Mouse (Mus musculus) left cerebral cortex, postnatal 36 days (tissue): ENCODE data around the gene Aak1. TPM values are rescaled to one million over a fixed set of nuclear protein-coding genes. Genes with fewer than 3 reads are reported as not detected.

Source experiments
- DNase-seq, 2 experiments: peaks; one replicate each; pipeline ENCODE4 v3.0.0; 2021 to 2022; ENCODE audit warnings: low spot score in 2 of 2, mixed read lengths in 1 of 2
- intact Hi-C: fragments of 180-260 bp; cut with DNase I; formaldehyde crosslinking; loops from one replicate; pipeline ENCODE4 v1.15.1; 2025
- total RNA-seq, 2 experiments: library from RNA; stranded (reverse); gene quantifications; 2 replicates each; pipeline ENCODE4 v1.2.3; 2021

The Aak1 gene
- total RNA-seq, 2 experiments from 2014 or later: 399 to 437 TPM

- intact Hi-C loops: no loop called here
- DNase-seq: no peak
These were observed 91.6 kb downstream of the Aak1 start for GRCm38 (mm10) chr6:86940966-86941365.

- intact Hi-C loops: no loop called here
- DNase-seq: peak; percentile 38 to 48
These were observed 97.8 kb downstream of the Aak1 start for GRCm38 (mm10) chr6:86947100-86947499.

GRCm38 (mm10) chr6:86948746-86949145, 99.4 kb downstream of the Aak1 start:
- DNase-seq: no peak
- intact Hi-C loops: no loop called here

- intact Hi-C loops: no loop called here
- DNase-seq: no peak
These were observed 100.8 kb downstream of the Aak1 start for GRCm38 (mm10) chr6:86950141-86950540.

- intact Hi-C loops: no loop called here
- DNase-seq: no peak
These were observed 101.5 kb downstream of the Aak1 start for GRCm38 (mm10) chr6:86950733-86951255.

DNA sequence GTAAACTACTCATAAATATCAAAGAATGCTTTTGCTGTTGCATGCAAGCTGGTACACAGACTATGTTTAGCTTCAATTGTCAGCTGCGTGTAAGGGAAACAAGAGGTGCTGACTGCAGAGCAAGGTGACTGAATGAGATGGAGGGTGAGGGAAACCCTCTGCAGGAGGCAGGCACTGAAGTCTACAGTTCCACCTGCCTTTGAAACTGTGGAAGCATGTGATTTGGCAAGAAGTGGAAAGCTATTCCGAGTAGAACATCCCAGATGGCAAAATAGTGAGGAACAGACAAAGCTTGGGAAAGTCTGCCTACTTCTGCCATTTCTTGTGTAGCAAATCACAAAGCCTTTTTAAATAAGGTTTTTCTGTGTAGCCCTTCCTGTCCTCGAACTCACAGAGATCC, 106.4 kb downstream of the Aak1 start:
- DNase-seq: peak; percentile 36 to 41
- intact Hi-C loops: no loop called here

DNA sequence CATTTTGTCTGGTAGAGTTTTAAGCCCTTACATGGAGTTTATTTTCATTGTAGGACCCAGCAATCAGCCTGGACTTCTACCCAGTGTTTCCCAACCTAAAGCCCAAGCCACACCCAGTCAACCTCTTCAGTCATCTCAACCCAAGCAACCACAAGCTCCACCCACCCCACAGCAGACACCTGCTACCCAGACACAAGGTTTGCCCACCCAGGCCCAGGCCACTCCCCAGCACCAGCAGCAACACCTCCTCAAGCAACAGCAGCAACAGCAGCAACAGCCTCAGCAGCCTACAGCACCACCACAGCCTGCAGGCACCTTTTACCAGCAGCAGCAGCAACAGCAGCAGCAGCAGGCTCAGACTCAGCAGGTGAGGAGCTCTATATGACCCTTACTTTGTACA, 106.9 kb downstream of the Aak1 start:
- intact Hi-C loops: no loop called here

GRCm38 (mm10) chr6:86959006-86959405, 109.7 kb downstream of the Aak1 start:
- no peak for DNase-seq
- intact Hi-C loops: no loop called here

More for the DNA sequence above, 106.9 kb downstream of the Aak1 start:
- DNase-seq: peak in 1 of 2 experiments; percentile 20

DNA sequence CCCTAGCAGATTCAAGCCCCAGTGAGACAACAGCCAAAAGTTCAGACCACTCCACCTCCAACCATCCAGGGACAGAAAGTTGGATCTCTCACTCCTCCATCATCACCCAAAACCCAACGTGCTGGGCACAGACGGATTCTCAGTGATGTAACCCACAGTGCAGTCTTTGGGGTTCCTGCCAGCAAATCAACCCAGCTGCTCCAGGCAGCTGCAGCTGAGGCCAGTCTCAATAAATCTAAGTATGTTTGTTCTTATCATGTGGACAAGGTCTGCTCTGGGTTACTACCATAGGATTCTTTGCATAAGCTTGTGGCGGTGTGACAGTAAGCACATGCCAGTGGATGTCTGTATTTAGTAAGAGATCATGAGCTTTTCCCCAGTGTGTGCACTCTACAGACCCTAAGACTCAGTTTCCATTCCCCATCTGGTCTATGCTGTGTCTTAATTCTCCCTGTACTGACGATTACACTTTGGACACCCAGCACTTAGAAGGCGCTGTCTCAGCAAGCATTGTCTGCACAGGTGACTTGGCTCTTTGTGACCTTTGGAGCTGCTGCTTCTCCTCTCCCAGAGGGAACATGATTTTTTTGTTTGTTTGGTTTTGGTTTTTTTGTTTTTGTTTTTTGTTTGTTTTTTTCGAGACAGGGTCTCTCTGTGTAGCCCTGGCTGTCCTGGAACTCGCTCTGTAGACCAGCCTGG, 114.8 kb downstream of the Aak1 start:
- no peak for DNase-seq
- intact Hi-C loops: no loop called here

DNA sequence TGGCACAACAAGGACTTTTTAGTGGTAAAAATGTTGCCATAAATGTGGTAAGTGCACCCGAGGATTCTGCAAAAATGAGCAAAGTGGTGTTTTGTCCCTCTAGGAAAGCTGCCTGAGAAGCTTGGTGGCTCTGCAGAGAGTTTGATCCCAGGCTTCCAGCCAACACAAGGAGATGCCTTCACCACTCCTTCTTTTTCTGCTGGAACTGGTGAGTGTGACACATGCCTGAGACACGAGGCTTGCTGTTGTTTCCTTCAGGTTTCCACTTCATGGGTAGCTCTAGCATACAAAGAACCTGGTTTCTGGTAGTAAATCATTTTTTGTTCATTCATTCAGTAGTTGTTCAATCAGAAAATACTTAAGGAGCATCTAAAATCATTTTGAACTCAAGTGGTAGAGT, 117.8 kb downstream of the Aak1 start:
- intact Hi-C loops: no loop called here

DNA sequence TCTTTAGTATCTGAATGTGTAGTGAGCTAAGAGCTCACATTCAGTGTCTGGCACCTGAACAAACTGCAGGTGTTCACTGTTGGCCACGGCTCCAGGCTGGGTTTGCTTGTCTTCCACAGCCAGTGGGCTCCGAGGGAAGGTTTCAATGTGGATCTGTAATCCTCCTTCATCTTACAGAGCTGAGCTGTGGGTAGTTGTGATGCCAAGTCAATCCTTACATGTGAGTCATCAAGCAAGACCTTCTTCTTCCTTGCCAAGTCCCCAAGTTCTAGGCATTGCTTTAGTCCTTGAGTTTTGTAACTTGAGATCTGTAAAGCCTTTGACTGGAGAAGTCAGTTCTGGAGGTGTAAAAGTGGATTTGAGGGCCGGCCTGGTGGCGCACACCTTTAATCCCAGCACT, 124.6 kb downstream of the Aak1 start:
- intact Hi-C loops: no loop called here

More for the DNA sequence above, 117.8 kb downstream of the Aak1 start:
- peak in 1 of 2 experiments; percentile 16 for DNase-seq

DNA sequence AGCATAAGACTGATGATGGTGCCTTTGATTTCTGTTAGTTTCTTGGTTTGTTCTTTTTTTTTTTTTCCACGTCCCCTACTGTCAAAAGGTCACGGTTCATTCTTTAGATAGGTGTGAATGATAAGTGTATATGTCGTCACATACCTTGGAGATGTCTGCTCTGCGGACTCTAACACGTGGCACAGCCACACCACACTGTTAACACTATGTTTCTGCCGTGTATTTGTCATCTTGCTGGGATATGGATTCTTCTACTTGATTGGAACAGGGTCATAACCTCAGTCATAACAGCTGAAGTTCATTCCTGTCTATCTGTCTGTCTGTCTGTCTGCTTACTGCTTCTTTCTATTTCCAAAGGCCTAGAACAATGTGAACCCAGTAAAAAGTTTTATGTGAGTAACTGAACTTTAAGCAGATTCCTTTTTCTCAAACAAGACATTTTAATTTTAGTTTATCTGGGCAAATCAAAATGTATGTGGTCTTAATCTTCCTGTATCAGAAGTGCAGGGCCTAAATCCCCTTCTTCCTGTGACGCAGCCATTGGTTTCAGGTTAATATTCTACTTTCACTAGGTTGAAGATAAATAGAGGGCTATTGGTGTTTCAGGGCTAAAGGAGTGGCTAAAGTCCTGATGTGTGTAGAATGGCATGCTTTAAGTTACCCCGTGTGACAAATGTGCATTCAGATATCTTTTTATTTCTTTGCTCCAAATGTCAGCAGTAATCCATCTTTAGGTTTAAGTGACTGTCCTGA, 129.0 kb downstream of the Aak1 start:
- intact Hi-C loops: no loop called here
- no peak for DNase-seq

More for the DNA sequence above, 124.6 kb downstream of the Aak1 start:
- DNase-seq: peak in 1 of 2 experiments; percentile 14

GRCm38 (mm10) chr6:86978909-86979265, 129.6 kb downstream of the Aak1 start:
- intact Hi-C loops: no loop called here
- DNase-seq: no peak

- DNase-seq: no peak
- intact Hi-C loops: no loop called here
These were observed 131.9 kb downstream of the Aak1 start for GRCm38 (mm10) chr6:86981206-86981605.

- intact Hi-C loops: no loop called here
- no peak for DNase-seq
These were observed 136.2 kb downstream of the Aak1 start for GRCm38 (mm10) chr6:86985314-86986106.

- intact Hi-C loops: no loop called here
- DNase-seq: no peak
These were observed 140.3 kb downstream of the Aak1 start for GRCm38 (mm10) chr6:86989576-86989975.

GRCm38 (mm10) chr6:86991041-86991440, 141.7 kb downstream of the Aak1 start:
- intact Hi-C loops: no loop called here

GRCm38 (mm10) chr6:86992349-86992748, 143.0 kb downstream of the Aak1 start:
- DNase-seq: no peak
- intact Hi-C loops: no loop called here

More at GRCm38 (mm10) chr6:86991041-86991440, 141.7 kb downstream of the Aak1 start:
- DNase-seq: no peak

DNA sequence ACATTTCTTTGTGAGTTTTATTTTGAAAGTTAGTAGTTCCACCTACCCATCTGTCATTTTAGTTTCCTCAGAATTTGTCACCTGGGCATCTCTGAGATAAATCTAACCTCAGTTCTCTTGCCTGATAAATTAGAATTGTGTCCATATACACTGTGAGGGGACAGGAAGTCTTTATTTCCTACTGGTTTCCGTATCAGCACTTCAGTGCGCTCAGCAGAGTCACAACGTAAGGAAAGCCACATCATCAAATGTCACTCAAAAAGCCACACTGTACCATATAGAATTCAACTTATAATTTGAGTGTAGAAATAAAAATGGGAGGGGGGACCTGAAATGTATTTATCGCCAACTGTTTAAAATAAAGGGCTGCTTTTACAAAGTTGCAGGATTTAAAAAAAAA, 144.9 kb downstream of the Aak1 start:
- intact Hi-C loops: no loop called here
- DNase-seq: no peak
